Mouse (Mus musculus) frontal cortex, postnatal 36 days (tissue): Measurements from ENCODE around the gene Sept1.

Experiments used
- DNase-seq, 2 experiments: peaks; one replicate each; pipeline ENCODE4 v3.0.0; 2022; ENCODE audit warnings: low spot score in 2 of 2

The Sept1 gene

GRCm38 (mm10) chr7:127232622-127233367 is at the start of gene Sept1, which contains the start of gene Zfp553:
Gene Sept1 (minus strand): TSS chr7:127233130.
Gene Zfp553 (plus strand): TSS chr7:127233061.
- peak; percentile 79 to 85 for DNase-seq

- no peak for DNase-seq
Observed at GRCm38 (mm10) chr7:127282190-127282589, 49.3 kb upstream of the Sept1 start.

DNA sequence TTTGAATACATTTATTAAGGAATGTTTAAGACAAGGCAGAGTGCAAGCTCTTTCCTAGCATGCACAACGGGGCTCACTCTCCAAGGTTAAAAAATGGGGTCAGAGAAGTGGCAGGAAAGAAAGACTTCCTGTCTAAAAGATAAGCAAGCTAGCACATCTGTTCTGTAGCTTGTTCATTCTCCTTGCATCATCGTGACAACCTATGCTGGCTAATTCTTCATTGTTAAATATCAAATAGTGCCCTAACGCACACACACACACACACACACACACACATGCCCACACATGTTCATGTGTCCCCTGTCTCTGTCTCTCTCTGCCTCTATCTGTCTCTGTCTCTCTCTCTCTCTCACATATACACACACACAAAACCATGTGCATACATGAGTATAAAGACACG is 48.2 kb upstream of the Sept1 start:
- no peak for DNase-seq

DNA sequence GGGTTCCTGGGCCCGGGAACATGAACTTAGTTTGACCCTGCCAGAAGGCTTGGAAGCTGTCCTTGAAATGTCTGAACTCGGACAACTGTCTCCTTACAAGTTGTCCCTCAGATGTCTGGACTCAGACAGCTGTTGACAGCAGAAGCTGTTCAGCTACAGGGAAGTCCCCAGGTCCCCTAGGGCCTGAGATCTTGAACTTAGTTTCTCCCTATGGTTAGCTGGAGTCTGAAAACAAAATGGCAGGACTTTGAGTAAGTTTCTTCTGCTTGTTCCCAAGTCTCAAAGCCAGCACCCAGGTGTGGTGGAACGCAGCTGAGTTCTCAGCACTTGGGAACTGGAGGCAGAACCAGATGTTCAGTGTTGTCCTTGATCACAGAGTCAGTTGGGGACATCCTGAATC is 47.2 kb upstream of the Sept1 start:
- DNase-seq: no peak

- DNase-seq: no peak
Observed at GRCm38 (mm10) chr7:127278311-127278710, 45.4 kb upstream of the Sept1 start.

- no peak for DNase-seq
Observed at GRCm38 (mm10) chr7:127276519-127276961, 43.6 kb upstream of the Sept1 start.

DNA sequence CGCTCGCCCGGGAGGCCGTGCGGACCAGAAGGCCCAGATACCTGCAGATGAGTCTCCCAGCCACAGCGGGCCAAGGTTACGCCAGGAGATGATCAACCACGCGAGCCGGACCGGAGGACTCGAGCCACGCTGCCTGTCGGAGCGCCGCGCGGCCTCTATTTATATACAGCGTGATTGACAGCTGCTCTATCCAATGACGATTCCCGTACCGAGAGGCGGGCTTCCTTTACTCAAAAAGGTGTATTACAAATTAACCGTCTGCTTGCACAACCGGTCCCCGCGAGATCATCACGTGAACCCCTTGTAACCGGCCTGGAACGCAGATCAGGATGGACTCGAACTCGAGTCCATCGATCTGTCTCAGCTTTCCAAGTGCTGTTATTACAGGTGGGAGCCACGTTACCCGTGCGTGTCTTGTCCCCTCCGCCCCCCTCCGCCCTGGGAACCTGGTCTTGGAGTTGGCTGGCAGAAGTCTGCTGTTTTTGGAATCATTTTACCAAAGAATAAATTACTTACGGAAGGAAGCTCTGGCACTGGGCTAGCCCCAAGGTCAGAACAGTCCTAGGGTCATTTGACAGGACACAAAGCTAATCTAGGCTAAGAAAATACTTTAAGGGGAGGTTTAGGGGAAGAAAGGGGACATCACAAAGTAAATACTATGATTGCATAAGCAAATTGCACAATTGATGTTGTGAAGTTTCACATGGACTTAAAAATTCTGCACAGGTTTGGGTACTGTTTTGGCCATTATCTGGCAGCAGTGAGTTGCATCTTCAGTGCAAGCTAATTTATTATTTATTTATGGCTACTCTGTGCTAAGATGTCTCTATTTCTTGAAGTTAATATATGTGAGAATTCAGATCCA is 41.2 kb upstream of the Sept1 start, which contains the start of gene Sephs2:
Sephs2 (minus strand) TSS at position 131 of the 865 bp plus-strand sequence.
- DNase-seq: peak; percentile 94 to 98

DNA sequence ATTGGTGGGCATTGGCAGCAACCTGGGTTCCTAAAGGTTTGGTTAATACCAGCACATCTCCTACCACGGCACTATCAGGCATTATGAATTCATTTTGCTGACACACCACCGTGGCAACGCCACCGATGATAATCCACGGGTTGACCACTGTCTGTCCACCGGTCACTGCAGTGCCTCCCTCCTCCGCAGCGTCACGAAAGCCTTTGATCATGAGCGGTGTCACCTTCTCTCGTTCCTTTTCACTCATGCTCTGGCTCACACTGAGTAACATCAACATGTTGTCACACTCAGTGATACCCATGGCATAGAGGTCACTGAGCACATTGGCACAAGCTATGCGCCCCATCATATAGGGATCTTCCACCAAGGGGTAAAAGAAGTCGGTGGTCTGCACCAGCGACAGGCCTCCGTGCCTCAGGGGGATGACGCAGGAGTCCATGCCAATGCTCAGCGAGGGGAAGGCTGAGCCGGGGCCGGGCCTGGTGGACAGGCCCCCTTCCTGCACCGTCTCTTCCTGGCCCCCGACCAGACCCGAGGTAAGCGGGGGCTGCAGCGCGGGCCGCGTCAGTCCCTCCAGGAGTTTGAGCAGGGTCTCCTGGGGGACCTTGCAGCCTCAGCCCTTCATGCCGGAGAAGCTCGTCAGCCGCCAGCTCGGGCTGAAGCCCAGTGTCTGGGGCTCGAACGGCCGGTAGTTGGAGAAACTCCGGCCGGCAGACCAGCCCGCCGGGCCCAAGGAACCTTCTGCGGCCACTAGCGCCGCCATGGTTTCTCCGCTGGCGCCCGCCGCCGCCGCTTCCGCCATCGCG is 40.4 kb upstream of the Sept1 start:
- DNase-seq: no peak

- no peak for DNase-seq
Observed at GRCm38 (mm10) chr7:127272566-127272965, 39.6 kb upstream of the Sept1 start.

DNA sequence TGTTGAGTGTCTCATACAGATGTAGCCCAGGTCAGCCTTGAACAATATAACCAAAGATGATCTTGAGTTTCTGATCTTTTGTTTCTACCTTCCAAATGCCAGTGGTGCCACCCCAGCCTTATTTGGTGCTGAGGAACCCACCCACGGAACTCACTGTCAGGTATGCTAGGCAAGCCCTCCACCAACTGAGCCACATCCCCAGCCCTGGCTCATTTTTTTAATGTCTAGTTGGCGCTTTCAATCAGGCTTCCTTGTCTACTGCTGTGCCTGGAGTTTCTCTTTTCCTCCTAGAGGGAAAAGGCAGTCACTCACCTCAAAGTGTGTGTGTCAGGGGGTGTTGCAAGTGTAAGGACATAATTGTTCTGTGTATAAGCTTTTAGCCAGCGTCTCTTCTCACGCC is 38.2 kb upstream of the Sept1 start:
- no peak for DNase-seq

GRCm38 (mm10) chr7:127270666-127271065 is 37.7 kb upstream of the Sept1 start:
- DNase-seq: no peak

GRCm38 (mm10) chr7:127270256-127270655 is 37.3 kb upstream of the Sept1 start:
- DNase-seq: no peak

DNA sequence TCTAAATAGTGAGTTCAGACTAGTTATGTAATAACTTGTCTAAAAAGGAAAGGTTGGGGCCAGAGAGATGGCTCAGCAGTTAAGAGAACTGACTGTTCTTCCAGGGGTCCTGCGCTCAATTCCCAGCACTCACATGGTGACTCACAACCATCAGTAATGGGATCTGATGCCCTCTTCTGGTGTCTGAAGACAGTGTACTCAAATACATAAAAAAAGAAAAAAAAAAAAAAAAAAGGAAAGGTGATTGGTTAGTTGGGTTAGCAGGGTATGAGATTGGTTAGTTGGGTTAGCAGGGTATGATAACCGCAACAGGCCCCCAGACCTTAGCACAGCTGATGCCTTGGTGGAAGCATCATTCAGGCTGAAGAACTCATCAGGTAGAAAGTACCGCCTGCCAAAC is 30.6 kb upstream of the Sept1 start:
- DNase-seq: no peak

GRCm38 (mm10) chr7:127262218-127262961 is 29.5 kb upstream of the Sept1 start:
- no peak for DNase-seq

DNA sequence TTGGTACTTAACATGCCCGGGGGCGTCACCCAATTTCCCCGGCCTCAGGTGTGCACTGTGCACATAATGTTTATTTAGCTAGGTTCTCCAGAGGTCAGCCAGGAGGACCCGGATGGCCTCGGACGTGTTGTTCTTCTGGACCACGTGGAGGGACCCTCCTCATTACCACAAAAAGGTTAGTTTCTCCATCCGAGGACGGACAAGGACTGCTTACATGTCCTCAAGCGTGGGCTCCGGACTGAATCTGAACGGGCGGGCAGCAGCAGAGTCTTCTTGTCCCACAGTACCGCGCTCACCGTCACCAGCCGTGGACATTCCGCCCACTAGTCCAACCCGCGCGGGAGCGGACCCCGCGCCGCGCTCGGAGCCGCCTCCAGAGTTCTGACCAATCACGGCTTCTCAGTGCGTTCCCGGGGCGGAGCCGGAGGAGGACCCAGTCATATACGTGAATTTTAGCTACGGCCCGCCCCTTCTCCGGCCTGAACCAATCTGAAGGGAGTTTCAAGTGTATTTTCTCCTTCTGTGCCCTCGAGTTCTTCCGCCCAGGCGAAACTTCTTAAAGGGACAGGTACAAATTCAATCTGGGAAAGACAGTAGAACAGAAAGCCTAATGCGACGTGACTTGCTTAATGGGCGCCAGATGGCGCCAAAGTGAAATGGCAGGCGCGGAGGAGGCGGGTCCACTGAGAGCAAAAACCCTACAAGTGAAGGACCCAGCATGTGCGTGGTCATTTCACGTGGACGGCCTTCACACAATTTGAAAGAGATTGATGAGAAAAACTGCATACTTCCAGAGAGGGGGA is 27.6 kb upstream of the Sept1 start, which contains the start of gene Dctpp1:
Dctpp1 (minus strand) TSS at position 401 of the 803 bp plus-strand sequence.
- DNase-seq: peak; percentile 96 to 99

- DNase-seq: peak in 1 of 2 experiments; percentile 50
Observed at GRCm38 (mm10) chr7:127259186-127259905, 26.4 kb upstream of the Sept1 start.

- DNase-seq: no peak
Observed at GRCm38 (mm10) chr7:127256518-127256917, 23.6 kb upstream of the Sept1 start.

DNA sequence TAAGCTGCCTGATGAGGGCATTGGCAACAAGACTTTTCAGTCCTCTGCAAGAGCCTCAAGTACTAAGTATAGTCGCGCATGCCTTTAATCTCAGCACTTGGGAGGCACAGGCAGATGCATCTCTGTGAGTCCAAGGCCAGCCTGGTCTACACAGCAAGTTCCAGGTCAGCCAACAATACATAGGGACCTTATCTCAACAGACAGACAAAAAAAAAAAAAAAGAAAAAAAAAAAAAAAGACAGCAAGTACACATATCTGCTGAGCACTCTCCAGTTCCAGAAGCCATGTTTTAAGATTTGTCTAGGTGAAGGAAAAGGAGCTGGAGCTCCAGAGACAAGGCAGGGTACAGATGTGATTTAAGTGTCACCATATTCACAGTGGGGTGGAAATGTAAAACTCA is 23.0 kb upstream of the Sept1 start:
- no peak for DNase-seq

DNA sequence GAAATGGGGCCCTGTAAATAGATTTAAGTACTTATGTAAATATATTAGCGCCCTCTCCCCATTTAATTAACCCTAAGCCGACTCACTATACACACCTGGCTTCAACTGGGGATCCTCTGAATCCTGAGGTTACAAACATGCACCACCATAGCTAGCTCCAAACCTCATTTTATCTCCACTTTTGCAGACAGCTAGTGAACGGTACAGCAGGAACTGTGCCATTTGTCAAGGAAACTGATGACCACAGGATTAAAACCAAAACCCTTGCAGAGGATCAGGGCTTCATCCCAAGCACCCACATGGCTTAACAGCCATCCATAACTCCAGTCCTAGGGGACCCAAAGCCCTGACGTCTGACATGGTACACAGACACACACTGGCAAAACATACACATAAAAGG is 22.1 kb upstream of the Sept1 start:
- DNase-seq: no peak
